Mouse (Mus musculus): ENCODE data around the gene Ddx23.

GRCm38 (mm10) chr15:98645057-98646026 is 17.4 kb downstream of the Ddx23 start:
- TF ChIP-seq EP300 (IDR thresholded peaks at IDR 0.05; ENCODE audit: low read depth) (no peak), CTCF (IDR thresholded peaks at IDR 0.05; ENCODE audit: low read depth) (no peak)

Data from heart, postnatal 0 days (tissue).